Mouse (Mus musculus) brown adipose tissue, adult 24 weeks (tissue): ENCODE results near the gene Sorcs3. TPM values are rescaled to one million over a fixed set of nuclear protein-coding genes. Genes with fewer than 3 reads are reported as not detected.

ENCODE experiments used
- H3K27ac ChIP-seq: fragments of 200-500 bp; replicated peaks from 2 replicates; pipeline ENCODE4 v1.5.1; 2012; ENCODE audit warnings: low read depth, mild to moderate bottlenecking, low read length
- H3K4me1 ChIP-seq: fragments of 200-500 bp; 2 replicates; pipeline ENCODE4 v1.6.1; 2012; ENCODE audit warnings: low read length, mixed read lengths; ENCODE audit not compliant: control insufficient read depth, insufficient read depth, insufficient read length
- H3K4me3 ChIP-seq: fragments of 200-500 bp; 2 replicates; pipeline ENCODE4 v1.5.1; 2012; ENCODE audit warnings: low read depth, mild to moderate bottlenecking, low read length, moderate library complexity; ENCODE audit not compliant: insufficient read depth
- polyA plus RNA-seq: library from polyadenylated mRNA; stranded (reverse); fragments of >200 nt; gene quantifications from 2 replicates; pipeline ENCODE4 v1.2.4, GENCODE M21; 2012; ENCODE audit not compliant: missing spikeins, insufficient read depth, insufficient read length

Gene Sorcs3
- polyA plus RNA-seq, 1 experiment, result not detected

GRCm38 (mm10) chr19:48313776-48314175, 108.0 kb downstream of the Sorcs3 start:
- Histone ChIP-seq H3K4me1 (no peaks in the 10 kb centered on the region), H3K4me3 (no peak overlapping the region), H3K27ac (no peak overlapping the region)

GRCm38 (mm10) chr19:48327115-48327514, 121.3 kb downstream of the Sorcs3 start:
- Histone ChIP-seq H3K27ac (no peak overlapping the region), H3K4me3 (no peak overlapping the region), H3K4me1 (no peaks in the 10 kb centered on the region)

GRCm38 (mm10) chr19:48328171-48328570, 122.3 kb downstream of the Sorcs3 start:
- H3K27ac ChIP-seq, result no peak overlapping the region
- no peaks in the 10 kb centered on the region for H3K4me1 ChIP-seq
- H3K4me3 ChIP-seq, result no peak overlapping the region

- H3K27ac ChIP-seq, result no peak overlapping the region
- H3K4me1 ChIP-seq, result no peaks in the 10 kb centered on the region
- no peak overlapping the region for H3K4me3 ChIP-seq
Observed at GRCm38 (mm10) chr19:48331640-48332039, 125.8 kb downstream of the Sorcs3 start.

GRCm38 (mm10) chr19:48333085-48333484, 127.3 kb downstream of the Sorcs3 start:
- Histone ChIP-seq H3K27ac (no peak overlapping the region), H3K4me1 (no peaks in the 10 kb centered on the region)

GRCm38 (mm10) chr19:48337461-48337860, 131.6 kb downstream of the Sorcs3 start:
- H3K4me1 ChIP-seq, result no peaks in the 10 kb centered on the region
- no peak overlapping the region for H3K27ac ChIP-seq
- H3K4me3 ChIP-seq, result no peak overlapping the region

More at GRCm38 (mm10) chr19:48333085-48333484, 127.3 kb downstream of the Sorcs3 start:
- H3K4me3 ChIP-seq, result no peak overlapping the region

GRCm38 (mm10) chr19:48338098-48338497, 132.3 kb downstream of the Sorcs3 start:
- H3K4me1 ChIP-seq, result no peaks in the 10 kb centered on the region
- H3K27ac ChIP-seq, result no peak overlapping the region
- H3K4me3 ChIP-seq, result no peak overlapping the region

- no peak overlapping the region for H3K27ac ChIP-seq
- H3K4me3 ChIP-seq, result no peak overlapping the region
- no peaks in the 10 kb centered on the region for H3K4me1 ChIP-seq
Observed at GRCm38 (mm10) chr19:48342770-48343169, 136.9 kb downstream of the Sorcs3 start.

- Histone ChIP-seq H3K4me3 (no peak overlapping the region), H3K4me1 (no peaks in the 10 kb centered on the region), H3K27ac (no peak overlapping the region)
Observed at GRCm38 (mm10) chr19:48343442-48343841, 137.6 kb downstream of the Sorcs3 start.

- no peak overlapping the region for H3K4me3 ChIP-seq
- no peaks in the 10 kb centered on the region for H3K4me1 ChIP-seq
- H3K27ac ChIP-seq, result no peak overlapping the region
Observed at GRCm38 (mm10) chr19:48347116-48347515, 141.3 kb downstream of the Sorcs3 start.

- Histone ChIP-seq H3K4me3 (no peak overlapping the region), H3K4me1 (no peaks in the 10 kb centered on the region), H3K27ac (no peak overlapping the region)
Observed at GRCm38 (mm10) chr19:48356806-48357205, 151.0 kb downstream of the Sorcs3 start.

- H3K4me1 ChIP-seq, result no peaks in the 10 kb centered on the region
- H3K27ac ChIP-seq, result no peak overlapping the region
- no peak overlapping the region for H3K4me3 ChIP-seq
Observed at GRCm38 (mm10) chr19:48362167-48362566, 156.3 kb downstream of the Sorcs3 start.

- H3K4me3 ChIP-seq, result no peak overlapping the region
- H3K27ac ChIP-seq, result no peak overlapping the region
- H3K4me1 ChIP-seq, result no peaks in the 10 kb centered on the region
Observed at GRCm38 (mm10) chr19:48368056-48368455, 162.2 kb downstream of the Sorcs3 start.

- Histone ChIP-seq H3K4me1 (no peaks in the 10 kb centered on the region), H3K4me3 (no peak overlapping the region), H3K27ac (no peak overlapping the region)
Observed at GRCm38 (mm10) chr19:48371787-48372186, 166.0 kb downstream of the Sorcs3 start.

- Histone ChIP-seq H3K4me3 (no peak overlapping the region), H3K4me1 (no peaks in the 10 kb centered on the region), H3K27ac (no peak overlapping the region)
Observed at GRCm38 (mm10) chr19:48378006-48378540, 172.2 kb downstream of the Sorcs3 start.

- Histone ChIP-seq H3K4me3 (no peak overlapping the region), H3K27ac (no peak overlapping the region), H3K4me1 (no peaks in the 10 kb centered on the region)
Observed at GRCm38 (mm10) chr19:48391551-48391950, 185.7 kb downstream of the Sorcs3 start.
